Mouse (Mus musculus): ENCODE measurements around the gene Stk10.

Stk10 gene

DNA sequence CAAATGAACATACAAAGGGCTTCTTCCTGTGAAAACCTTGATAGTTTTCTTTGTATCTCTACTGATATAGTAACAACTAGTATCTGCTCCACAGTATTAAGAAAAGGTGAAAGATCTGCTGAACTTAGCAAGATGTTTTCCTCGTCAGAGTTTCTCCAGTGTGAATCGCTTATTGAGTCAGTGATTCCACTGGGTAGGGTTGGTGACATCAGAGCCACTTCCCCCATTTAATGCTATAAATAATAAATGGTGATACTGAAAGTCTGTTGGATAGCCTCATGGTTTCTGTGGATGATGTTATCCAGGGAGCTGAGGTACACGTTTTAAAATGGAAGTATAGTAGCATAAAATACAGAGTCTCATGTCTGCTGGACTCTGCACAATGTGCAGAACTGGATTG is 110.9 kb downstream of the Stk10 start:
- in situ Hi-C loops (cut with MboI; ENCODE audit: unreplicated experiment in 2 of 2) = loop anchor here (25.0 kb wide), 2 partner anchors 432 to 518 kb away; partner anchors contain the start of genes Il9r (in 1 of the 2), Npm1 (in 1 of the 2), Rhbdf1 (in 1 of the 2) and Snrnp25 (in 1 of the 2)

GRCm38 (mm10) chr11:32647265-32647664 is 114.2 kb downstream of the Stk10 start:
- in situ Hi-C loops (cut with MboI; ENCODE audit: unreplicated experiment in 2 of 2) = loop anchor here (25.0 kb wide), 2 partner anchors 435 to 515 kb away; partner anchors contain the start of genes Il9r (in 1 of the 2), Npm1 (in 1 of the 2), Rhbdf1 (in 1 of the 2) and Snrnp25 (in 1 of the 2)

- in situ Hi-C loops (cut with MboI; ENCODE audit: unreplicated experiment in 2 of 2) = no loop called here
These were observed 117.2 kb downstream of the Stk10 start for GRCm38 (mm10) chr11:32650236-32650749.

- in situ Hi-C loops (cut with MboI; ENCODE audit: unreplicated experiment in 2 of 2) = no loop called here
These were observed 117.9 kb downstream of the Stk10 start for GRCm38 (mm10) chr11:32650893-32651590.

DNA sequence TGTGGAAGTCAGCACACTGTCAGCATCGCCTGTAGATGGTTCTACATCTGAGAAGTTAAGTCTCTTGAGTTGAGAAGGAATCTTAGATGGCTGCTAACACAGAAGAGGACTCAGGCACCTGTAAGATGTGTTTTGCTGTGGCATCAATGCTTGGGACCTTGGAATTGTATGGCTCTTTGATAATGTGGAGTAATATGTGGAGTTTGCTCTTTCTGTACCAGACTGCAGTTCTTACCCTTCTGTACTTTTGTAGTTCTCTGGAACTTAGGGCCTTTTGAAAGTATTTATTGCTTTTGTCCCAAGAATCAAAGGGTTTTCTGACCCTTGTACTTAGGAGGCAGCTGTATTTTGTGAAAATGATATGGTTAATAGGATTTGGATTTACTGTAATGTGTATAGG is 118.6 kb downstream of the Stk10 start:
- in situ Hi-C loops (cut with MboI; ENCODE audit: unreplicated experiment in 2 of 2) = no loop called here

GRCm38 (mm10) chr11:32662082-32662656 is 129.1 kb downstream of the Stk10 start:
- in situ Hi-C loops (cut with MboI; ENCODE audit: unreplicated experiment in 2 of 2) = no loop called here

- in situ Hi-C loops (cut with MboI; ENCODE audit: unreplicated experiment in 2 of 2) = no loop called here
These were observed 132.5 kb downstream of the Stk10 start for GRCm38 (mm10) chr11:32665639-32666038.

DNA sequence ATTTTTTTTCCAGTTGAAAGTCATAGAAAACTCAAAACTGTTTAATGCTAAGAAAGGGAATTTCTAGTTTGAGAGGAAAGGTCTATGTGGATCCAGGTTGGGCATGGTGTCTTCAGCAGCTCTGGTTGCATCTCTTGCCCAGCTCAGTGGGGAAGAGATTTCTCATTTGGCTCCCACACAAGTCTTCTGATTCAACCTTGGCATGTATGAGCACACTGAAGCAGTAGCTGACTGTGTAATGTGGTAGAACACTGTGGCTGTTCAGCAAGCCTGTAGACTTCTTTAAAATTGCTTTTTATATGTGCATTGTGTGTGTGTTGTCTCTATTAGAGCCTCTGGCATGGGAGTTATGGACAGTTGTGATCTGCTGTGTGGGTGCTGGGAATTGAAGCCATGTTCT is 133.9 kb downstream of the Stk10 start:
- in situ Hi-C loops (cut with MboI; ENCODE audit: unreplicated experiment in 2 of 2) = no loop called here

DNA sequence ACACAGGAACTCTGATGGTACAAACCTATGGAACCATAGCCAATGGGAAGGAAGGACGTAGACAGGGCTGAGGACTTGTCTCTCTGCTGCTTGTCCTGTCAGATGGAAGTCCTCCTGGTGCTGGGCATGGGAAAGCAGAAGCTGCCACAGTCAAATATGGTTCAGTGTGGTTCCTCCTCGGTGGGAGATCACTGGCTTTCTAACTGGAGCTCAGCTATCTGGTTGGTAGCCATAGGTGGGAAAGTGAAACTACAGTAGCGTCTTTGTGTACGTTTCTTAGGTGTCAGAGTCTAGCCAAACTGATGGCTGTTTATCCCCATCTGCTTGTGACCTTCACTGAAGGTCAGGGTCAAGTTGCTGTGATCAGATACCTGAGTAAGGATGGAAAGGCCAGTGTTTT is 138.4 kb downstream of the Stk10 start:
- in situ Hi-C loops (cut with MboI; ENCODE audit: unreplicated experiment in 2 of 2) = no loop called here
